In the genomic region with DNA sequence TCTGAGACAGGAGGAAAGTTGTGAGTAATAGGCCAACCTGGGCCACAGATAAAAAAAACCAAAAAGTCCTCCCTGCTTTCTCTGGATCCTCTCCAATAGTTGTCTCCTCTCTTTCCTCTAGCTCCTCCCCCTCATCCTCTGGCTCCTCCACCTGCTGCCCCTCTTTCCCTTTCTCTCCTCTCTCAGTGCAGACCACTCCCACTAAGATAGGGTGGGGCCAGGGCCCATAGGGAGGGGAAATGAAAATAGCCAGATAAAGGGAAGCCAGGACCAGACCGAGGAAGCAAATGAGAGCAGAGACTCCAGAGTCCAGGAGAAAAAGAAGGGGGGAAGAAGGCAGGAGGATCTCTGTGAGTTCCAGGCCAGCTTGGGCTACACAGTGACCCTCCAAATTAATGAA, we compare ENCODE assay signal across 17 mouse cellular contexts. TPM values are rescaled to one million over a fixed set of nuclear protein-coding genes. Genes with fewer than 3 reads are reported as not detected.
DNase-seq lines count a peak whose midpoint lies in the region; ATAC-seq lines count a peak whose summit lies in the region.
"Had no signal": no experiment of that assay in that cellular context is flagged by ENCODE, and none has a peak within 500 bp of the region (broad histone marks: within the 10 kb centered on the region; RNA-seq: fewer than 3 reads in every experiment).

No protein-coding gene starts in this region.

- intact Hi-C loops in heart, postnatal 14 days (cut with DNase I): no loop called here

- peak; percentile 31; the same call in 1 of the 2 replicates for ATAC-seq in megakaryocyte progenitor cell, adult 5-6 weeks (replicated peaks; ENCODE audit: poor library complexity)
- ATAC-seq: CD4-positive, CD25-positive, alpha-beta regulatory T cell, adult 4 months; forebrain, embryonic 14.5 days; forebrain, postnatal 0 days; intestine, postnatal 0 days had no signal

- DNase-seq in ES-CJ7 (ENCODE audit: low read depth, low spot score) (peak; percentile 86), WW6 (ENCODE audit: low read depth, low spot score) (peak; percentile 48)
- DNase-seq in heart, postnatal 14 days: no peak
- DNase-seq in kidney, adult 8-10 months: no peak
- no peak for DNase-seq in left cerebral cortex, adult 8-10 months (ENCODE audit: low spot score in 2 of 2)
- DNase-seq: adrenal gland, postnatal 10 days; adrenal gland, postnatal 36 days; cerebellum, adult 18-20 months; cerebellum, adult 9-10 months; cerebellum, postnatal 25 days; forebrain, postnatal 0 days; gastrocnemius, postnatal 25 days; heart, adult 2 months had no signal

RNA-seq across cellular contexts. Expression of gene Dpp9, which starts 6.2 kb away (rescaled TPM):
- total RNA-seq in megakaryocyte progenitor cell, adult 5-6 weeks (2015): 27.0 and 31.0 TPM in 2 replicates
- 15.7 and 19.9 TPM in 2 replicates for total RNA-seq in megakaryocyte progenitor cell, adult 5-6 weeks (2017)
- 10 to 100 TPM; 32.8 to 36.6 TPM for total RNA-seq in heart, postnatal 14 days (2021)
- total RNA-seq in left cerebral cortex, adult 8-10 months (2022): 10 to 100 TPM; 56.1 to 61.3 (median 59.8) TPM

RNA-seq across cellular contexts. Expression of gene Fem1a, which starts 31.7 kb away (rescaled TPM):
- total RNA-seq in megakaryocyte progenitor cell, adult 5-6 weeks (2015): 15.3 and 15.9 TPM in 2 replicates
- total RNA-seq in megakaryocyte progenitor cell, adult 5-6 weeks (2017): 20.7 and 23.4 TPM in 2 replicates
- 10 to 100 TPM; 90.4 to 94.6 TPM for total RNA-seq in heart, postnatal 14 days (2021)
- 10 to 100 TPM; 33.1 to 34.5 (median 33.8) TPM for total RNA-seq in left cerebral cortex, adult 8-10 months (2022)

RNA-seq across cellular contexts. Expression of gene Mydgf, which starts 41.2 kb away (rescaled TPM):
- total RNA-seq in megakaryocyte progenitor cell, adult 5-6 weeks (2015): 55.1 and 56.1 TPM in 2 replicates
- total RNA-seq in megakaryocyte progenitor cell, adult 5-6 weeks (2017): 50.4 and 57.1 TPM in 2 replicates
- 10 to 100 TPM; 33.2 to 34.6 TPM for total RNA-seq in heart, postnatal 14 days (2021)
- total RNA-seq in left cerebral cortex, adult 8-10 months (2022): 10 to 100 TPM; 36.8 to 38.3 (median 37.5) TPM

RNA-seq across cellular contexts. Expression of gene Ticam1, which starts 51.7 kb away (rescaled TPM):
- total RNA-seq in megakaryocyte progenitor cell, adult 5-6 weeks (2015): 9.0 and 11.4 TPM in 2 replicates
- 3.0 and 4.1 TPM in 2 replicates for total RNA-seq in megakaryocyte progenitor cell, adult 5-6 weeks (2017)
- total RNA-seq in heart, postnatal 14 days (2021): 10 to 100 TPM in 1 of 2 experiments, 1 to 10 TPM in 1; 9.5 to 11.4 TPM
- 1 to 10 TPM; 5.7 to 8.4 (median 6.5) TPM for total RNA-seq in left cerebral cortex, adult 8-10 months (2022)

Comparison
In these comparisons a context has a peak if more than half of its experiments do, and no peak if none do; other contexts are left out.
1. DNase-seq: peak in ES-CJ7 (single experiment) and WW6 (single experiment); none in heart, postnatal 14 days (0 of 2), kidney, adult 8-10 months (0 of 2) and left cerebral cortex, adult 8-10 months (0 of 2).